Mouse (Mus musculus): ENCODE measurements around the gene Gtf2ird2. TPM values are rescaled to one million over a fixed set of nuclear protein-coding genes. Genes with fewer than 3 reads are reported as not detected.
A peak's percentile ranks its signal among the peaks of the same experiment; 100 is the strongest.

Gene Gtf2ird2
- total and polyA plus RNA-seq, 3 experiments = 3.6 to 4.6 TPM; not detected in 1

- peaks cover 0 to 6% of the 10 kb centered on the region in 2 experiments; a peak in 2 of 4 replicates for H3K4me1 ChIP-seq (ENCODE audit: control insufficient read depth in 1 of 2, insufficient read depth in 2 of 2, low read length in 2 of 2)
- H3K9me3 ChIP-seq (replicated peaks; ENCODE audit: insufficient read depth, low read length) = no peaks in the 10 kb centered on the region
- no peak for DNase-seq (ENCODE audit: low read depth, low spot score)
- no peak for TF ChIP-seq RAD21 (IDR thresholded peaks at IDR 0.05; ENCODE audit: low read depth, low read length)
- H3K36me3 ChIP-seq (ENCODE audit: control insufficient read depth in 1 of 2, insufficient read depth in 2 of 2, low read length in 2 of 2) = peaks cover 9 to 10% of the 10 kb centered on the region in 2 experiments
- no peak overlapping the region for H3K27ac ChIP-seq (ENCODE audit: control insufficient read depth, low read depth, low read length)
- H3K4me3 ChIP-seq (ENCODE audit: control insufficient read depth in 1 of 2, insufficient read depth in 1 of 2, low read depth in 2 of 2, low read length in 2 of 2) = no peak overlapping the region
- peaks cover 14% of the 10 kb centered on the region for H3K79me2 ChIP-seq (ENCODE audit: control insufficient read depth, insufficient read depth, low read length, poor library complexity)
- H3K9ac ChIP-seq (ENCODE audit: control insufficient read depth, low read depth, low read length, poor library complexity, severe bottlenecking) = no peak overlapping the region
- no peaks in the 10 kb centered on the region for H3K27me3 ChIP-seq (ENCODE audit: control insufficient read depth in 1 of 2, insufficient read depth in 2 of 2, low read length in 2 of 2)
Observed at GRCm38 (mm10) chr5:134170167-134170566, 13.7 kb upstream of the Gtf2ird2 start.

GRCm38 (mm10) chr5:134173206-134173605 is 10.6 kb upstream of the Gtf2ird2 start:
- H3K79me2 ChIP-seq (ENCODE audit: control insufficient read depth, insufficient read depth, low read length, poor library complexity) = peaks cover 27% of the 10 kb centered on the region
- peaks cover 0 to 6% of the 10 kb centered on the region in 2 experiments; a peak in 2 of 4 replicates for H3K4me1 ChIP-seq (ENCODE audit: control insufficient read depth in 1 of 2, insufficient read depth in 2 of 2, low read length in 2 of 2)
- no peak for TF ChIP-seq RCOR1 (IDR thresholded peaks at IDR 0.05; ENCODE audit: low read depth, low read length)
- no peak for TF ChIP-seq POLR2AphosphoS5 (IDR thresholded peaks at IDR 0.05; ENCODE audit: borderline replicate concordance, low read depth, low read length)
- TF ChIP-seq TAL1 (IDR thresholded peaks at IDR 0.05; ENCODE audit: low read length) = no peak
- TF ChIP-seq SMC3 (IDR thresholded peaks at IDR 0.05; ENCODE audit: low read depth, low read length) = peak; percentile 51
- TF ChIP-seq HCFC1 (IDR thresholded peaks at IDR 0.05; ENCODE audit: low read depth, low read length) = 0 out of 2 replicates have a peak, but pooled peaks have one; percentile 20
- peak; percentile 59 for TF ChIP-seq MXI1 (IDR thresholded peaks at IDR 0.05; ENCODE audit: low read depth, low read length)
- TF ChIP-seq MEF2A (IDR thresholded peaks at IDR 0.05; ENCODE audit: extremely low read depth, insufficient replicate concordance, low read depth, low read length, poor library complexity, severe bottlenecking) = no peak
- TF ChIP-seq E2F4 (IDR thresholded peaks at IDR 0.05; ENCODE audit: borderline replicate concordance, low read depth, low read length) = no peak
- TF ChIP-seq MAX (IDR thresholded peaks at IDR 0.05; ENCODE audit: low read length) = peak; percentile 60; the same call in 1 of the 2 replicates
- TF ChIP-seq CHD2 (IDR thresholded peaks at IDR 0.05; ENCODE audit: low read length) = no peak
- peak; percentile 33 for TF ChIP-seq RAD21 (IDR thresholded peaks at IDR 0.05; ENCODE audit: low read depth, low read length)
- TF ChIP-seq EP300 (IDR thresholded peaks at IDR 0.05; ENCODE audit: low read depth in 1 of 2, low read length in 2 of 2) = no peak
- TF ChIP-seq CTCF (IDR thresholded peaks at IDR 0.05 in 2 of 3, conservative IDR thresholded peaks at IDR 0.05 in 1 of 3; ENCODE audit: control insufficient read depth in 1 of 3, insufficient read depth in 1 of 3, low read depth in 2 of 3, low read length in 3 of 3, poor library complexity in 1 of 3, severe bottlenecking in 1 of 3) = peak; percentile 87 to 97 (median 92)
- TF ChIP-seq TCF12 (IDR thresholded peaks at IDR 0.05; ENCODE audit: low read depth, low read length) = no peak
- TF ChIP-seq ZC3H11A (IDR thresholded peaks at IDR 0.05; ENCODE audit: low read depth, low read length) = peak; percentile 15; the same call in 1 of the 2 replicates
- no peak for TF ChIP-seq NELFE (IDR thresholded peaks at IDR 0.05; ENCODE audit: low read depth, low read length)
- TF ChIP-seq MYC (IDR thresholded peaks at IDR 0.05; ENCODE audit: low read depth, low read length) = peak; percentile 71
- no peak for TF ChIP-seq ELF1 (IDR thresholded peaks at IDR 0.05; ENCODE audit: low read depth, low read length)
- TF ChIP-seq SIN3A (IDR thresholded peaks at IDR 0.05; ENCODE audit: low read length) = peak; percentile 41; the same call in 1 of the 2 replicates
- H3K36me3 ChIP-seq (ENCODE audit: control insufficient read depth in 1 of 2, insufficient read depth in 2 of 2, low read length in 2 of 2) = peaks cover 4 to 14% of the 10 kb centered on the region in 2 experiments
- DNase-seq (ENCODE audit: low read depth, low spot score) = peak; percentile 80
- H3K27ac ChIP-seq (ENCODE audit: control insufficient read depth, low read depth, low read length) = no peak overlapping the region
- H3K9ac ChIP-seq (ENCODE audit: control insufficient read depth, low read depth, low read length, poor library complexity, severe bottlenecking) = no peak overlapping the region
- no peak overlapping the region for H3K4me3 ChIP-seq (ENCODE audit: control insufficient read depth in 1 of 2, insufficient read depth in 1 of 2, low read depth in 2 of 2, low read length in 2 of 2)
- H3K9me3 ChIP-seq (replicated peaks; ENCODE audit: insufficient read depth, low read length) = no peaks in the 10 kb centered on the region
- no peaks in the 10 kb centered on the region for H3K27me3 ChIP-seq (ENCODE audit: control insufficient read depth in 1 of 2, insufficient read depth in 2 of 2, low read length in 2 of 2)

Data from MEL (cell line).